Mouse (Mus musculus) MEL (cell line): ENCODE measurements around the gene Ttc17. TPM values are rescaled to one million over a fixed set of nuclear protein-coding genes. Genes with fewer than 3 reads are reported as not detected.

Experiments
- DNase-seq: peaks from one replicate; pipeline ENCODE4 v3.0.0; 2011; ENCODE audit warnings: low read depth, low spot score
- H3K27ac ChIP-seq: 2 replicates; pipeline ENCODE4 v1.5.1; 2012; ENCODE audit warnings: low read depth, mild to moderate bottlenecking, control low read depth, low read length, moderate library complexity; ENCODE audit not compliant: control insufficient read depth
- H3K27me3 ChIP-seq, 2 experiments: fragments of 150-350 bp in 1 of 2; sonication (generic) in 1 of 2; 2 replicates each; pipeline ENCODE4 v1.6.1; 2012; ENCODE audit warnings: low read length in 2 of 2, mild to moderate bottlenecking in 2 of 2, improper control_type of control experiment in 1 of 2, moderate library complexity in 1 of 2; ENCODE audit not compliant: insufficient read depth in 2 of 2, control insufficient read depth in 1 of 2
- H3K36me3 ChIP-seq, 2 experiments: 2 replicates each; pipeline ENCODE4 v1.6.1; 2012 to 2014; ENCODE audit warnings: low read length in 2 of 2, improper control_type of control experiment in 1 of 2, inconsistent platforms in 1 of 2, mild to moderate bottlenecking in 1 of 2; ENCODE audit not compliant: insufficient read depth in 2 of 2, control insufficient read depth in 1 of 2
- H3K4me1 ChIP-seq, 2 experiments: fragments of 150-350 bp in 1 of 2; sonication (generic) in 1 of 2; 2 replicates each; pipeline ENCODE4 v1.6.1; 2012; ENCODE audit warnings: low read length in 2 of 2, improper control_type of control experiment in 1 of 2, mild to moderate bottlenecking in 1 of 2; ENCODE audit not compliant: insufficient read depth in 2 of 2, control insufficient read depth in 1 of 2
- H3K4me3 ChIP-seq, 2 experiments: fragments of 150-350 bp in 1 of 2; sonication (generic) in 1 of 2; 2 replicates each; pipeline ENCODE4 v1.5.1; 2012; ENCODE audit warnings: low read depth in 2 of 2, low read length in 2 of 2, mild to moderate bottlenecking in 2 of 2, moderate library complexity in 2 of 2, control low read depth in 1 of 2, improper control_type of control experiment in 1 of 2; ENCODE audit not compliant: control insufficient read depth in 1 of 2, insufficient read depth in 1 of 2
- H3K79me2 ChIP-seq: 2 replicates; pipeline ENCODE4 v1.6.1; 2012; ENCODE audit warnings: mild to moderate bottlenecking, low read length, moderate library complexity; ENCODE audit not compliant: control insufficient read depth, poor library complexity, insufficient read depth
- H3K9ac ChIP-seq: 2 replicates; pipeline ENCODE4 v1.6.1; 2012; ENCODE audit warnings: low read depth, mild to moderate bottlenecking, control low read depth, low read length, moderate library complexity; ENCODE audit not compliant: control insufficient read depth, poor library complexity, severe bottlenecking
- H3K9me3 ChIP-seq: fragments of 150-350 bp; sonication (generic); replicated peaks from 2 replicates; pipeline ENCODE4 v1.6.1; 2012; ENCODE audit warnings: mild to moderate bottlenecking, low read length, improper control_type of control experiment, moderate library complexity; ENCODE audit not compliant: insufficient read depth
- BHLHE40 ChIP-seq: IDR thresholded peaks from 2 replicates; pipeline ENCODE4 v1.6.1; 2012; ENCODE audit warnings: low read depth, mild to moderate bottlenecking, inconsistent platforms, low read length, improper control_type of control experiment, borderline replicate concordance
- CHD1 ChIP-seq: IDR thresholded peaks from 2 replicates; pipeline ENCODE4 v1.6.1; 2012; ENCODE audit warnings: low read depth, mild to moderate bottlenecking, inconsistent platforms, low read length, improper control_type of control experiment
- CHD2 ChIP-seq: IDR thresholded peaks from 2 replicates; pipeline ENCODE4 v1.6.1; 2011; ENCODE audit warnings: low read length, improper control_type of control experiment
- GABPA ChIP-seq: IDR thresholded peaks from 2 replicates; pipeline ENCODE4 v1.6.1; 2012; ENCODE audit warnings: low read depth, mild to moderate bottlenecking, inconsistent platforms, low read length, improper control_type of control experiment, moderate library complexity
- JUND ChIP-seq: IDR thresholded peaks from 2 replicates; pipeline ENCODE4 v1.6.1; 2011; ENCODE audit warnings: low read depth, mild to moderate bottlenecking, improper control_type of control experiment, low read length
- MAX ChIP-seq: IDR thresholded peaks from 2 replicates; pipeline ENCODE4 v1.6.1; 2011; ENCODE audit warnings: low read length, improper control_type of control experiment
- MAZ ChIP-seq: IDR thresholded peaks from 2 replicates; pipeline ENCODE4 v1.6.1; 2012; ENCODE audit warnings: low read depth, mild to moderate bottlenecking, inconsistent platforms, low read length, improper control_type of control experiment
- MXI1 ChIP-seq: IDR thresholded peaks from 2 replicates; pipeline ENCODE4 v1.6.1; 2011; ENCODE audit warnings: mild to moderate bottlenecking, low read depth, low read length, improper control_type of control experiment
- NRF1 ChIP-seq: IDR thresholded peaks from 2 replicates; pipeline ENCODE4 v1.6.1; 2014; ENCODE audit warnings: low read depth, mild to moderate bottlenecking, inconsistent platforms, low read length, improper control_type of control experiment, moderate library complexity; ENCODE audit not compliant: poor library complexity, insufficient read depth, severe bottlenecking
- POLR2A ChIP-seq, 2 experiments: IDR thresholded peaks; 2 replicates each; pipeline ENCODE4 v1.6.1; 2011 to 2012; ENCODE audit warnings: low read length in 2 of 2, mild to moderate bottlenecking in 2 of 2, control low read depth in 1 of 2, improper control_type of control experiment in 1 of 2, low read depth in 1 of 2, moderate library complexity in 1 of 2; ENCODE audit not compliant: control insufficient read depth in 1 of 2, insufficient read depth in 1 of 2, poor library complexity in 1 of 2
- POLR2AphosphoS2 ChIP-seq: IDR thresholded peaks from 2 replicates; pipeline ENCODE4 v1.6.1; 2011; ENCODE audit warnings: low read length, improper control_type of control experiment
- POLR2AphosphoS5 ChIP-seq: IDR thresholded peaks from 2 replicates; pipeline ENCODE4 v1.6.1; 2012; ENCODE audit warnings: low read depth, borderline replicate concordance, mild to moderate bottlenecking, inconsistent platforms, low read length, moderate library complexity, mixed read lengths
- RAD21 ChIP-seq: IDR thresholded peaks from 2 replicates; pipeline ENCODE4 v1.6.1; 2011; ENCODE audit warnings: mild to moderate bottlenecking, low read depth, low read length, improper control_type of control experiment
- RCOR1 ChIP-seq: IDR thresholded peaks from 2 replicates; pipeline ENCODE4 v1.6.1; 2012; ENCODE audit warnings: low read depth, mild to moderate bottlenecking, inconsistent platforms, low read length, improper control_type of control experiment
- TAL1 ChIP-seq: IDR thresholded peaks from 2 replicates; pipeline ENCODE4 v1.6.1; 2012; ENCODE audit warnings: mild to moderate bottlenecking, inconsistent platforms, low read length, moderate library complexity, mixed read lengths
- USF1 ChIP-seq: IDR thresholded peaks from 2 replicates; pipeline ENCODE4 v1.6.1; 2014; ENCODE audit warnings: low read depth, mild to moderate bottlenecking, inconsistent platforms, low read length, improper control_type of control experiment, moderate library complexity
- ZNF384 ChIP-seq: IDR thresholded peaks from 2 replicates; pipeline ENCODE4 v1.6.1; 2012; ENCODE audit warnings: low read depth, mild to moderate bottlenecking, inconsistent platforms, low read length, improper control_type of control experiment
- polyA plus RNA-seq, 2 experiments: library from polyadenylated mRNA; stranded (reverse) in 1 of 2; unstranded in 1 of 2; fragments of >175 nt in 1 of 2; fragments of >200 nt in 1 of 2; gene quantifications; 2 replicates each; pipeline versions ENCODE4 v1.2.1 to v1.2.4; 2012; ENCODE audit warnings: low replicate concordance in 2 of 2, low read depth in 1 of 2; ENCODE audit not compliant: insufficient read length in 2 of 2, insufficient read depth in 1 of 2, missing spikeins in 1 of 2
- total RNA-seq: library from RNA; depleted of rRNA; stranded (reverse); fragments of 300-350 nt; gene quantifications from 2 replicates; pipeline ENCODE4 v1.2.3, GENCODE M21; 2012

The Ttc17 gene
- total and polyA plus RNA-seq, 3 experiments: 7.0 to 10.2 TPM; not detected in 1

- Histone ChIP-seq H3K4me3 (no peak overlapping the region), H3K27ac (no peak overlapping the region), H3K4me1 (no peaks in the 10 kb centered on the region), H3K9ac (no peak overlapping the region), H3K36me3 (no peaks in the 10 kb centered on the region), H3K79me2 (no peaks in the 10 kb centered on the region), H3K27me3 (peaks cover 15 to 24% of the 10 kb centered on the region in 2 experiments), H3K9me3 (no peaks in the 10 kb centered on the region)
- TF ChIP-seq USF1 (no peak), RAD21 (no peak), POLR2AphosphoS2 (no peak)
- no peak for DNase-seq
These were observed 118.4 kb downstream of the Ttc17 start for GRCm38 (mm10) chr2:94288086-94288485.

DNA sequence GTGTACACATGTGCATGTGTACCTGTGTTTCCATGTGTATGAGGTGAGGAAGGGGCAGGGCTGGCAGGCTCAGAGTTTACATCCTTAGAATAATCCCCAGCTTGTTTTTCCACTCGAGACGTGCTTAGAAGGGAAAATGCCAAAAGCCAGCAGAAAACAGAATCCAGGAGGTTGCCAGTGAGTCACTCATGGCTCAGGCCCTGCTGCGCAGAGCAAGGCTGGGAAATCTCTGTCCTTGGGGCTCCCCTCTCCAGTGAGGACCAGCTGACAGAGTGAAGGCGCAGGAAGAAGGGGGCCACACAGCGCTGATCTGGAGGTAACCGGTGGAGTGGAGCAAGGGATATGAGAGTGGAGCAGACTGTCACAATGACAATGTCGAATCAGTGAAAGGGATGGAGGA lies 119.1 kb downstream of the Ttc17 start:
- no peak for TF ChIP-seq GABPA
- TF ChIP-seq ZNF384: no peak
- no peak for TF ChIP-seq MAZ
- TF ChIP-seq RCOR1: no peak
- no peak for TF ChIP-seq POLR2A (IDR thresholded peaks at IDR 0.05; ENCODE audit: control insufficient read depth in 1 of 2, insufficient read depth in 1 of 2, low read depth in 1 of 2, low read length in 2 of 2, poor library complexity in 1 of 2)
- TF ChIP-seq NRF1: no peak
- no peak for TF ChIP-seq MXI1
- no peak for TF ChIP-seq MAX
- TF ChIP-seq USF1: no peak
- TF ChIP-seq CHD1: no peak
- no peak for TF ChIP-seq CHD2
- peaks cover 16 to 26% of the 10 kb centered on the region in 2 experiments for H3K27me3 ChIP-seq
- DNase-seq: no peak
- H3K9me3 ChIP-seq: no peaks in the 10 kb centered on the region
- no peaks in the 10 kb centered on the region for H3K36me3 ChIP-seq
- no peak overlapping the region for H3K4me3 ChIP-seq
- H3K27ac ChIP-seq: no peak overlapping the region
- no peaks in the 10 kb centered on the region for H3K4me1 ChIP-seq
- no peak overlapping the region for H3K9ac ChIP-seq
- H3K79me2 ChIP-seq: no peaks in the 10 kb centered on the region

GRCm38 (mm10) chr2:94283526-94283925 lies 123.0 kb downstream of the Ttc17 start:
- H3K9me3 ChIP-seq: no peaks in the 10 kb centered on the region
- no peak overlapping the region for H3K9ac ChIP-seq
- no peaks in the 10 kb centered on the region for H3K79me2 ChIP-seq
- H3K36me3 ChIP-seq: no peaks in the 10 kb centered on the region
- DNase-seq: no peak
- TF ChIP-seq TAL1 (no peak), POLR2AphosphoS5 (no peak), BHLHE40 (no peak), JUND (no peak), USF1 (no peak), CHD2 (no peak)
- H3K27ac ChIP-seq: no peak overlapping the region
- H3K4me1 ChIP-seq: no peaks in the 10 kb centered on the region
- H3K27me3 ChIP-seq: peaks cover 31 to 37% of the 10 kb centered on the region in 2 experiments
- no peak overlapping the region for H3K4me3 ChIP-seq
